Mouse (Mus musculus) limb, embryonic 13.5 days (tissue): ENCODE measurements at regions not wholly inside any gene's neighbourhood (a gene's known extent, or its start where the extent isn't known, plus 50 kb on each side); places are given as distances from the start of the nearest gene placed in this dataset.

ENCODE experiments used
- ATAC-seq: fragments of 200-750 bp; cut with Nextera tagmentation; 2 replicates; pipeline ENCODE4 v1.8.0; 2017; ENCODE audit warnings: low read depth, moderate number of reproducible peaks, moderate TSS enrichment; ENCODE audit not compliant: low FRiP score
- H3K27ac ChIP-seq: fragments of 300-500 bp; sonication (generic); 2 replicates; pipeline ENCODE4 v1.5.1; 2015; ENCODE audit warnings: inconsistent platforms, mild to moderate bottlenecking, moderate library complexity
- H3K27me3 ChIP-seq: fragments of 300-500 bp; sonication (generic); 2 replicates; pipeline ENCODE4 v1.6.1; 2015; ENCODE audit warnings: mild to moderate bottlenecking, inconsistent platforms
- H3K36me3 ChIP-seq: fragments of 300-500 bp; sonication (generic); 2 replicates; pipeline ENCODE4 v1.6.1; 2015; ENCODE audit warnings: inconsistent platforms, mild to moderate bottlenecking, moderate library complexity
- H3K4me1 ChIP-seq: fragments of 300-500 bp; sonication (generic); 2 replicates; pipeline ENCODE4 v1.6.1; 2015; ENCODE audit warnings: inconsistent platforms
- H3K4me2 ChIP-seq: fragments of 300-500 bp; sonication (generic); replicated peaks from 2 replicates; pipeline ENCODE4 v1.6.1; 2015; ENCODE audit warnings: inconsistent platforms, mild to moderate bottlenecking, moderate library complexity
- H3K4me3 ChIP-seq: fragments of 300-500 bp; sonication (generic); 2 replicates; pipeline ENCODE4 v1.5.1; 2015; ENCODE audit warnings: moderate library complexity, mild to moderate bottlenecking, inconsistent platforms
- H3K9ac ChIP-seq: fragments of 300-500 bp; sonication (generic); 2 replicates; pipeline ENCODE4 v1.6.1; 2015; ENCODE audit warnings: mild to moderate bottlenecking, inconsistent platforms
- H3K9me3 ChIP-seq: fragments of 300-500 bp; sonication (generic); 2 replicates; pipeline ENCODE4 v1.6.1; 2016; ENCODE audit warnings: inconsistent platforms
- WGBS: fragments of 180-500 bp; shearing (Covaris S2); methylation state at CpG from one replicate; pipeline ENCODE4 v1.1.7; 2015; 5-methylcytosine and 5-hydroxymethylcytosine counted together

GRCm38 (mm10) chr16:86355036-86355435 is 453.4 kb upstream of the Adamts5 start:
- WGBS: 49% methylated on average over 2 of the region's 2 CpGs

DNA sequence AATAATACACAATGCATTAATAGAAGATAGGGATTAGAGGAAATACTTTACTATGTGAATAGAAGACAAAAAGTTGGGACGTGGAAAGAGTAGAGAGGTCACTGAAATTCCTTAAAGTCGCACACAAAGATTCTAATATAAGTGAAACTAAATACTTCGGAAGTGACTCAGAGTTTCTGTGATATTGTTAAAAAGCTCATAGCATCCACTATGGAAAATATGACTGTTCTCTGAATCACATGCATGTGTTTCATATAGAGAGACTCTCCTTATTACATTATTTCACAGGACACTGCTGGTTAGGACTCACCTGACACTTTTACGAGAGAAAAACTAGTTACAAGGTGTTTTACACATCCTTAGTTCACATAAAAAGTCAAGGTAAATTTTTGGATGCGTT is 446.1 kb upstream of the Adamts5 start:
- 63% methylated on average over 5 of the region's 5 CpGs for WGBS

More at GRCm38 (mm10) chr16:86355036-86355435, 453.4 kb upstream of the Adamts5 start:
- Histone ChIP-seq H3K4me3 (no peak overlapping the region), H3K36me3 (no peaks in the 10 kb centered on the region), H3K9me3 (no peaks in the 10 kb centered on the region), H3K27ac (no peak overlapping the region), H3K4me2 (no peak overlapping the region), H3K4me1 (no peaks in the 10 kb centered on the region), H3K9ac (no peak overlapping the region), H3K27me3 (no peaks in the 10 kb centered on the region)
- ATAC-seq: no peak

DNA sequence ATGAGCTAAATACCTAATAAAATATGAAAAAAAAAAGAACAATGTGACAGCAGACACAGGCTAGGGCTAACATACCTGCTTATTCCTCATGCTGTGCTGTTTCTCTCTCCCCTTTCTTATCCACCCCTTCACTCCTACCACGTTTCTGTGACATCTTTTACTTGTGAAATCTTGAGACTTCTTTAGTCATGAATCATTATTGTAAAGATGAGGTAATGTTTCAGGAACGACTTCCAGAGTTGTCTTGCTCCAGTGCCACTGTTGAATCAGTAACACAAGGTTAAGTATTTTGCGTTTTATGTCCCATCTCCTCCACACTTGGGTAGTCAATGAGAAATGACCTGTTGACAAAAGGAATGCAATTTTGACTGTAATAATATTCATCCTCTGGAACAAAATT is 445.3 kb upstream of the Adamts5 start:
- Histone ChIP-seq H3K9me3 (no peaks in the 10 kb centered on the region), H3K4me3 (no peak overlapping the region), H3K4me1 (no peaks in the 10 kb centered on the region), H3K27ac (no peak overlapping the region), H3K27me3 (no peaks in the 10 kb centered on the region), H3K36me3 (no peaks in the 10 kb centered on the region), H3K9ac (no peak overlapping the region), H3K4me2 (no peak overlapping the region)
- ATAC-seq: no peak
- WGBS: 59% methylated on average over 3 of the region's 3 CpGs

More for the DNA sequence above, 446.1 kb upstream of the Adamts5 start:
- no peak overlapping the region for H3K9ac ChIP-seq
- H3K36me3 ChIP-seq: no peaks in the 10 kb centered on the region
- H3K9me3 ChIP-seq: no peaks in the 10 kb centered on the region
- ATAC-seq: no peak; the same call in 1 of the 2 replicates
- H3K4me1 ChIP-seq: no peaks in the 10 kb centered on the region
- H3K27ac ChIP-seq: no peak overlapping the region
- no peak overlapping the region for H3K4me3 ChIP-seq
- no peaks in the 10 kb centered on the region for H3K27me3 ChIP-seq
- no peak overlapping the region for H3K4me2 ChIP-seq

DNA sequence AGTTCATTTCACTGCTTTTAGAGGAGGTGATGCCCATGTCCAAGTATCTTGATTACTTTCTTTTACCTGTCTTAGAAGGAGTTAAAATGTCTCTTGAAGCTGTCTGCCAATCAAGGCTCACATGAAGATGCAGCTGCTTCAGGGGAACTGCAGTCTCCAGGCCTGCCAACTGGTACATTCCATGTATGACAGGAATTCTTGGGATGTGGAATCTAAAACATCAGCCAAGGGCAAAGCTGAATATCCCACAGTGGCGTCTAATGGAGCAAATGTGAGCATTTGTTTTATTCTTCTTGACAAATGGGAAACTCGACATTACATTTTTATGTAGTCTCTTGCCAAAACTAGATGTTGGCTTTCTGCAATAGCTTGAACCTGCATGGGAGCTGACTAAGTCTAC is 438.7 kb upstream of the Adamts5 start:
- WGBS: 74% methylated on average over 2 of the region's 2 CpGs
- no peak for ATAC-seq

GRCm38 (mm10) chr16:86325406-86325805 is 423.8 kb upstream of the Adamts5 start:
- no peak for ATAC-seq
- no peaks in the 10 kb centered on the region for H3K27me3 ChIP-seq
- H3K4me1 ChIP-seq: no peaks in the 10 kb centered on the region
- H3K9me3 ChIP-seq: no peaks in the 10 kb centered on the region
- H3K36me3 ChIP-seq: no peaks in the 10 kb centered on the region
- no peak overlapping the region for H3K4me2 ChIP-seq
- H3K4me3 ChIP-seq: no peak overlapping the region
- no peak overlapping the region for H3K9ac ChIP-seq
- no peak overlapping the region for H3K27ac ChIP-seq
- 58% methylated on average over 2 of the region's 2 CpGs for WGBS

More for the DNA sequence above, 438.7 kb upstream of the Adamts5 start:
- Histone ChIP-seq H3K9me3 (no peaks in the 10 kb centered on the region), H3K36me3 (no peaks in the 10 kb centered on the region), H3K4me2 (no peak overlapping the region), H3K4me1 (no peaks in the 10 kb centered on the region), H3K27me3 (no peaks in the 10 kb centered on the region), H3K27ac (no peak overlapping the region), H3K9ac (no peak overlapping the region), H3K4me3 (no peak overlapping the region)

DNA sequence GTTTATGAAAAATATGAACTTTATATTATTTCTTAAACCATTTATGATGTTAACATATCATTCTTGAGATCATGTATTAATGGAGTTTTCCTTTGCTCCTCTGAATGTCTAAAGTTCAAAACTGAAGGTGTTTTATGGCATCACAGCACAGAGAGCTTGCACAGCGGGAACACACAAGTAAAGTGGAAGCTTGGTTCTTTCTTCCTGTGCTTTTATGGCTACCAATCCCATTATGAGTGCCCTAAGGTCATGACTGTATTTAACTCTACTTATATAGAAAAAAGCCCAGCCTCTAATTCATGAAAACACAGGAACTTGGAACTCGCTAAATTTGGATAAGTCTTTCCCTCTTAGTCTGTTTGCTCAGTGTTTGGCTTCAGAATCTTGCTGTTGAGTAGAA is 417.3 kb upstream of the Adamts5 start:
- Histone ChIP-seq H3K4me1 (no peaks in the 10 kb centered on the region), H3K4me3 (no peak overlapping the region), H3K36me3 (no peaks in the 10 kb centered on the region), H3K9me3 (no peaks in the 10 kb centered on the region), H3K27me3 (no peaks in the 10 kb centered on the region), H3K4me2 (no peak overlapping the region), H3K27ac (no peak overlapping the region), H3K9ac (no peak overlapping the region)
- no peak for ATAC-seq
- WGBS: 19% methylated on average over 2 of the region's 2 CpGs

- no peak overlapping the region for H3K4me3 ChIP-seq
- peak; percentile 67; the same call in 1 of the 2 replicates for ATAC-seq
- H3K9me3 ChIP-seq: no peaks in the 10 kb centered on the region
- no peak overlapping the region for H3K9ac ChIP-seq
- H3K4me2 ChIP-seq: no peak overlapping the region
- H3K27me3 ChIP-seq: peaks cover 2% of the 10 kb centered on the region; the same call in 1 of the 2 replicates
- H3K36me3 ChIP-seq: no peaks in the 10 kb centered on the region
- no peaks in the 10 kb centered on the region for H3K4me1 ChIP-seq
- WGBS: 17% methylated on average over 2 of the region's 2 CpGs
- H3K27ac ChIP-seq: no peak overlapping the region
Observed at GRCm38 (mm10) chr16:86309696-86310095, 408.1 kb upstream of the Adamts5 start.

DNA sequence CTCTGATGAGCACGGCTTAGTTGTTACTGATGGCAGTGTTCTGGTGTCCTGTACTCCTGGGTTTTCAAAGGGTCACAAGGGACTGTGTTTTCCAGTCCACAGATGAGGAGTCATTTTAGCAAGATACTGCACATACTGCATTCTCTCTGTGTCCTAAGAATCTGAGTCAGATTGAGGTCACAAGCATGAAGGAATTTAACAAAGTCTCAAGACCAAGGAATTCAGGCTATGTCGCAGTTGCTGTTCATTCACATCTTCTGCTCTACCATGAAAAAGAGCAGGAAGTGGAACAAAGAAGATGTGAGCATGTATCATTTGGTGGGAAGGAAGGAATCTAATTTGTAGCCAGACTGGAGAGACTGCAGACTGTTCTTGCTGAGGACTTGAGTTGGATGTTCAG is 402.2 kb upstream of the Adamts5 start:
- no peak for ATAC-seq
- WGBS: 82% methylated on average over 2 of the region's 2 CpGs
- H3K36me3 ChIP-seq: no peaks in the 10 kb centered on the region
- H3K4me2 ChIP-seq: no peak overlapping the region
- 0 out of 2 replicates have a peak, but pooled peaks cover 3% of the 10 kb centered on the region for H3K4me1 ChIP-seq
- no peak overlapping the region for H3K9ac ChIP-seq
- H3K4me3 ChIP-seq: no peak overlapping the region
- no peaks in the 10 kb centered on the region for H3K27me3 ChIP-seq
- no peaks in the 10 kb centered on the region for H3K9me3 ChIP-seq
- no peak overlapping the region for H3K27ac ChIP-seq

DNA sequence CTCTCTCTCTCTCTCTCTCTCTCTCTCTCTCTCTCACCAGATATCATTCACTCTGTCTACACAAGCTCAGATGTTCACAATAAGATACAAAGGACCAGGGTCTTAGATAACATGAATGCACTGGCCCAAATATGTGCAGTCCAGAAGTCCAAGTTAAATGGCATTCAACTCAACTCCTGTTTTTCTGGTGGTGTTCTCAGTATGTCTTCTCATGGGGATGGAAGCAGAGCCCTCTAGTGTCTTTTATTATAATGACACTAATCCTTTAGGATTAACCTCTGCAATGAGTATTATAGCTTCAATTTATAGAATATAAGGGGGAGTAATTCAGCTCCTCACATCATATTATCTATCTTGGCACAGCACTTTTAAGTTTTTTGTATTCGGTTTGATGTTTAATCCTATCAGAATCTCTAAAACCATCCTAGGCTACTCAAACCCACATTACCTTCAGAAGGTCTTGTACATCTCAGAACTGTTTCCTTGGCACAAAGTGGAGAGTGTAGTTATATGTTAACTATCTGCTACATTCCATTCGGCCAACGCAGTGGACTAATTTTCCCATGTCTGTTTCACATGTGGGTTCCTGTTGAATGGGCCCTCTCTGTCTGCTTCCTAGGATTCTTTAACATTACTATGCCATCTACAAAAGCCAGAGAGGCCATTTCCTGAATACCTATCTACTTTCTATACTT is 401.0 kb upstream of the Adamts5 start:
- 63% methylated on average over 3 of the region's 3 CpGs for WGBS
- no peak overlapping the region for H3K4me2 ChIP-seq
- H3K9me3 ChIP-seq: no peaks in the 10 kb centered on the region
- no peaks in the 10 kb centered on the region for H3K27me3 ChIP-seq
- H3K4me1 ChIP-seq: 0 out of 2 replicates have a peak, but pooled peaks cover 3% of the 10 kb centered on the region
- no peak overlapping the region for H3K27ac ChIP-seq
- ATAC-seq: no peak
- no peak overlapping the region for H3K4me3 ChIP-seq
- H3K9ac ChIP-seq: no peak overlapping the region
- H3K36me3 ChIP-seq: no peaks in the 10 kb centered on the region

- no peak overlapping the region for H3K9ac ChIP-seq
- H3K9me3 ChIP-seq: no peaks in the 10 kb centered on the region
- no peak overlapping the region for H3K27ac ChIP-seq
- no peak overlapping the region for H3K4me2 ChIP-seq
- 85% methylated on average over 2 of the region's 2 CpGs for WGBS
- H3K4me3 ChIP-seq: no peak overlapping the region
- no peak for ATAC-seq
- H3K27me3 ChIP-seq: no peaks in the 10 kb centered on the region
- no peaks in the 10 kb centered on the region for H3K36me3 ChIP-seq
- no peaks in the 10 kb centered on the region for H3K4me1 ChIP-seq
Observed at GRCm38 (mm10) chr16:86294436-86294835, 392.8 kb upstream of the Adamts5 start.

- Histone ChIP-seq H3K4me1 (no peaks in the 10 kb centered on the region), H3K4me3 (no peak overlapping the region), H3K9me3 (no peaks in the 10 kb centered on the region), H3K4me2 (no peak overlapping the region), H3K36me3 (no peaks in the 10 kb centered on the region), H3K27me3 (no peaks in the 10 kb centered on the region), H3K27ac (no peak overlapping the region), H3K9ac (no peak overlapping the region)
- 76% methylated on average over 2 of the region's 2 CpGs for WGBS
- no peak for ATAC-seq
Observed at GRCm38 (mm10) chr16:86281326-86281725, 379.7 kb upstream of the Adamts5 start.

GRCm38 (mm10) chr16:86277031-86277430 is 375.4 kb upstream of the Adamts5 start:
- H3K9ac ChIP-seq: no peak overlapping the region
- H3K4me2 ChIP-seq: no peak overlapping the region
- 46% methylated on average over 1 of the region's 1 CpGs for WGBS
- no peaks in the 10 kb centered on the region for H3K27me3 ChIP-seq
- H3K4me3 ChIP-seq: no peak overlapping the region
- no peak overlapping the region for H3K27ac ChIP-seq
- no peaks in the 10 kb centered on the region for H3K36me3 ChIP-seq
- no peaks in the 10 kb centered on the region for H3K9me3 ChIP-seq
- ATAC-seq: no peak
- H3K4me1 ChIP-seq: no peaks in the 10 kb centered on the region

- Histone ChIP-seq H3K9me3 (no peaks in the 10 kb centered on the region), H3K9ac (no peak overlapping the region), H3K27me3 (no peaks in the 10 kb centered on the region), H3K4me2 (no peak overlapping the region), H3K4me1 (no peaks in the 10 kb centered on the region), H3K4me3 (no peak overlapping the region), H3K36me3 (no peaks in the 10 kb centered on the region), H3K27ac (no peak overlapping the region)
- 75% methylated on average over 8 of the region's 8 CpGs for WGBS
- no peak for ATAC-seq
Observed at GRCm38 (mm10) chr16:86261612-86262011, 360.0 kb upstream of the Adamts5 start.
